Mouse (Mus musculus) hindbrain, embryonic 12.5 days (tissue): ENCODE data around the gene Sema4d. TPM values are rescaled to one million over a fixed set of nuclear protein-coding genes. Genes with fewer than 3 reads are reported as not detected.

ENCODE experiments used
- ATAC-seq: fragments of 200-750 bp; cut with Nextera tagmentation; 2 replicates; pipeline ENCODE4 v1.8.0; 2017; ENCODE audit warnings: moderate TSS enrichment; ENCODE audit not compliant: low FRiP score
- H3K27ac ChIP-seq: fragments of 300-500 bp; sonication (generic); 2 replicates; pipeline ENCODE4 v1.5.1; 2016; ENCODE audit warnings: mild to moderate bottlenecking
- H3K27me3 ChIP-seq: fragments of 300-500 bp; sonication (generic); 2 replicates; pipeline ENCODE4 v1.6.1; 2016; ENCODE audit warnings: mild to moderate bottlenecking
- H3K36me3 ChIP-seq: fragments of 300-500 bp; sonication (generic); 2 replicates; pipeline ENCODE4 v1.6.1; 2016; ENCODE audit warnings: mild to moderate bottlenecking
- H3K4me1 ChIP-seq: fragments of 300-500 bp; sonication (generic); 2 replicates; pipeline ENCODE4 v1.6.1; 2016
- H3K4me2 ChIP-seq: fragments of 300-500 bp; sonication (generic); replicated peaks from 2 replicates; pipeline ENCODE4 v1.6.1; 2016; ENCODE audit warnings: mild to moderate bottlenecking
- H3K4me3 ChIP-seq: fragments of 300-500 bp; sonication (generic); 2 replicates; pipeline ENCODE4 v1.5.1; 2016; ENCODE audit warnings: mild to moderate bottlenecking
- H3K9ac ChIP-seq: fragments of 300-500 bp; sonication (generic); 2 replicates; pipeline ENCODE4 v1.6.1; 2016; ENCODE audit warnings: mild to moderate bottlenecking, moderate library complexity
- H3K9me3 ChIP-seq: fragments of 300-500 bp; sonication (generic); replicated peaks from 2 replicates; pipeline ENCODE4 v1.6.1; 2016; ENCODE audit warnings: mild to moderate bottlenecking
- WGBS: fragments of 180-500 bp; shearing (Covaris S2); methylation state at CpG from one replicate; pipeline ENCODE4 v1.1.7; 2016; 5-methylcytosine and 5-hydroxymethylcytosine counted together
- microRNA-seq: library from miRNA; unstranded; fragments of <30 nt; microRNA quantifications from one replicate; pipeline ENCODE4, GENCODE M21; 2017
- polyA plus RNA-seq: library from polyadenylated mRNA; unstranded; fragments of >200 nt; fragmentation: Nextera tagmentation; extraction: Ambion mirVana; gene quantifications from 2 replicates; pipeline ENCODE4 v1.2.1, GENCODE M21; 2016

Sema4d gene
- polyA plus RNA-seq, 1 experiment from 2014 or later, result 7.7 TPM

DNA sequence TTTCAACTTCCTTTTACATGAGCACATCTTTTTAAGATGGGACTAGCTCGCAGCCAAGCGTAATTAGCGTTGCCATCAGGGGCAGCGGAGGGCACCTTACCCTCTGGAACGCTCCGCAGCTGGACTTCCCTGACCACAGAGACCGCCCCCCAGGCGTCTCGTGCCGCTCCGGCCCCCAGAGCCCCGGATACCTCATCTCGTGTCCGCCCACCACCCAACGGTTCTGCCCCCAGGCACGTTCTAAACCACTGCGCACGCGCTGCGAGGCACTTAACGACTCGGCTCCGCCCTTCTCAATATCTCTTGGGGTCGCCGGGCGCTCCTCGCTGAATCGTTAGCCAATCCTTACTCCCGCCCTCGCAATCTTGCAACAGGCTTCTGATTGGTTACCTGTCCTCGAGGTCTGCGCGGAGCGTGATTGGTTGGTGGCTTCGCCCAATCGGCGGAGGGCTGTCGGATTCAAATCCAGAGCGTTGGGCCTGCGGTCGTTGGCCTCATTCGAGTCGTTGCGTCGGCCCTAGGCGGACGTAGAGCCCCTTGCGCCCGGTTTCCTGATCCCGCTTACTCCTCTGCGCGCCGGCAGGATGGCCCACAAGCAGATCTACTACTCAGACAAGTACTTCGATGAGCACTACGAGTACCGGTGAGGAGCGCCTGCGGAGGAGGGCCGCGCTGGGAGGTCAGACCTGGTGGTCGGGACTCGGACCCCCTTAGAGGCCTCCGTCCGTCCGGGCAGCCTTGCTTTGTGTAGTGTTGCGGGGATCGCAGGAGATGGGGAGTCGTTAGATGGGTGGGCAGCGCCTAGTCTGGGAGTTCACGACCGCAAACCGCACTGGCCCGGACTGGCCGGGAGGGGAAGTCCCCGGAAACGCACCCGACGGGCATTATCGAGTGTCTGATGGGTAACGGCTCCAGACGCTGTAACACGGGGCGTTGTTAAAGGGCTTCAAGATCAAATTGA is 148.4 kb downstream of the Sema4d start, which contains the start of gene Cks2:
Cks2 (plus strand) TSS at position 404 of the 961 bp plus-strand sequence.
- Histone ChIP-seq H3K27me3 (no peaks in the 10 kb centered on the region), H3K4me2 (peak within 1 kb of the TSS; percentile 85), H3K9ac (peak within 1 kb of the TSS; percentile 77), H3K36me3 (no peaks in the 10 kb centered on the region), H3K4me3 (peak within 1 kb of the TSS; percentile 81), H3K27ac (peak within 1 kb of the TSS; percentile 57), H3K4me1 (peaks cover 9% of the 10 kb centered on the region), H3K9me3 (no peaks in the 10 kb centered on the region)
- ATAC-seq, result peak; percentile 99
- WGBS, result under 1% methylated on average over 83 of the region's 83 CpGs

DNA sequence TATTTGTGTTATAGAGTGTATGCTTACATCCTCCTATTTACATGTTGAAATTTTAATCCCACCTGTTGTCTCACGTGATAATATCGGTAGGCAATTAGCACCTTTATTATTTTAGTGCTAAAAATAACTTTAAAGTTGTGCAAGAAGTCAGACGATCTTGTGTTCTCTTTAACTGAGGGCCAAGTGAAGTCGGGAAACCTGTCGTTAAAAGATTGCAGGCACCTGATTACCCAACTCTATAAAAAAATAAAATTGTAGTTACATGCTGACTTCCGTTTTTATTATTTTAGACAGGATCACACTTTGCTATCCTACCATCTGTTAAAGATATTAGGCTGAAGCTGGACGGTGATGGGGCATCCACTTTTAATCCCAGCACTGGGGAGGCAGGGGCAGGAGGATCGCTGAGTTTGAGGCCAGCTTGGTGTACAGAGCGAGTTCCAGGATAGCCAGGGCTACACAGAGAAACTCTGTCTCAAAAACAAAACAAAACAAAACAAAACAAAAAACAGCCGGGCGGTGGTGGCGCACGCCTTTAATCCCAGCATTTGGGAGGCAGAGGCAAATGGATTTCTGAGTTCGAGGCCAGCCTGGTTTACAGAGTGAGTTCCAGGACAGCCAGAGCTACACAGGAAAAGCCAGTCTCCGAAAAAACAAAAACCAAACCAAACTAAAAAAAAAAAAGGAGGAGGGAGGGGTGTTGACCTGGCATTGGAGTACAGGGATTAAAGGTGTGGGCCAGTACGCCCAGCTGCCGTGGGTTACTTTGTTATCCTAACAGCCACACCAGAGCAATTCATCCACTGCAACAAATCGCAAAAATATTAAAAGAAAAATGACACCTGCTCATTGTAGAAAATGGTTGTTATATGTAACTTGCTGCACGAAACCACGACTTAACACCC is 149.4 kb downstream of the Sema4d start:
- H3K4me2 ChIP-seq, result peak overlapping the region; percentile 85
- no peaks in the 10 kb centered on the region for H3K9me3 ChIP-seq
- H3K27ac ChIP-seq, result peak overlapping the region; percentile 52; the same call in 1 of the 2 replicates
- peak overlapping the region; percentile 81 for H3K4me3 ChIP-seq
- H3K36me3 ChIP-seq, result no peaks in the 10 kb centered on the region
- peak; percentile 32 for ATAC-seq
- peak overlapping the region; percentile 64 for H3K9ac ChIP-seq
- no peaks in the 10 kb centered on the region for H3K27me3 ChIP-seq
- peaks cover 9% of the 10 kb centered on the region for H3K4me1 ChIP-seq
- 49% methylated on average over 20 of the region's 20 CpGs for WGBS

DNA sequence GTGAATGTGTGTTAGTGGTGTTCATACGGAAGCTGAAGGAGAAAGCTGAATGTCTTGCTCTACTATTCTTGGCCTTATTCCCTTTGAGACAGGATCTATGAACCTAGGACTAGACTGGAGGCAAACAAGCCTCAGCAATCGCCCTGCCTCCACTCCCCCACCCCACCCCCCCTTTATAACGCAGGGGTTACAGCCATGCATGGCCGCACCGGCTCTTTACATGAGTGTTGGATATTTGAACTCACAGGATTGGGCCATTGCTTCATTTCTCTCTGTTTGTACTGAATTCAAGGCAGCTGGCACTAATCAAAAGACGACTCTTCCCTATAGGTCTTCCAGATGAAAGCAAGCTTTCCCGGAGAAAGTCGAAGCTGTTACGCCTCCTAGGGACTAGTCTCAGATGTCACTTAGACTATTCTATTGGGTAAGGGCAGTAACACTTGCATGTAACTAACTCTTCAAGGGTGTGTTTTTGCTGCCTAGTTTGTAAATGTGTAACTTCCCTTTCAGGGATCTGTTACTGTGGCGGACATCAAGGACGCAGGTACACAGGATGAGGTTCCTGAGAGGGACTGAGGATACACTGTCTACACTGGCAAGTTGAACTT is 151.3 kb downstream of the Sema4d start:
- WGBS, result 31% methylated on average over 11 of the region's 11 CpGs
- ATAC-seq, result no peak
- H3K9me3 ChIP-seq, result no peaks in the 10 kb centered on the region
- no peak overlapping the region for H3K4me2 ChIP-seq
- no peak overlapping the region for H3K9ac ChIP-seq
- no peaks in the 10 kb centered on the region for H3K27me3 ChIP-seq
- H3K4me3 ChIP-seq, result no peak overlapping the region
- H3K36me3 ChIP-seq, result no peaks in the 10 kb centered on the region
- no peak overlapping the region for H3K27ac ChIP-seq
- peaks cover 8% of the 10 kb centered on the region for H3K4me1 ChIP-seq

DNA sequence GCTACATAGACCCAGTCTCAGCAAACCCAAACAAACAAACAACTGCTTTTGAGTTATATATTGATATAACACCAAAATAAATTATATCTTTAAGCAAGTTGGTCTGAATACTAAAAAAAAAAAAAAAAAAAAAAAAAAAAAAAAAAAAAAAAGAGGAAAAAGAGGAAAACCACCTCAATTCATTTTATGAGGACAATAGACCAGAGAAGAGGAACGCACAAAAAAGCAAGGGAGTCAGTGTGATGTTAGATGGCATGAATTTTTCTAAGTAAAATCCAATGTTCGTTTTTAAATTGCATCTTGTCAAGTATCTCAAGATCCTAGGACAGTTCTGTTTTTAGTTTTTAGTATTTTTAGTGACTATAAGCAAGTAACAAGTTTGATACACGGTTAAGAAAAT is 152.1 kb downstream of the Sema4d start:
- H3K4me1 ChIP-seq, result no peaks in the 10 kb centered on the region
- no peak overlapping the region for H3K27ac ChIP-seq
- H3K9ac ChIP-seq, result no peak overlapping the region
- no peaks in the 10 kb centered on the region for H3K9me3 ChIP-seq
- no peaks in the 10 kb centered on the region for H3K27me3 ChIP-seq
- no peak overlapping the region for H3K4me2 ChIP-seq
- H3K36me3 ChIP-seq, result no peaks in the 10 kb centered on the region
- 94% methylated on average over 3 of the region's 3 CpGs for WGBS
- no peak for ATAC-seq
- H3K4me3 ChIP-seq, result no peak overlapping the region

DNA sequence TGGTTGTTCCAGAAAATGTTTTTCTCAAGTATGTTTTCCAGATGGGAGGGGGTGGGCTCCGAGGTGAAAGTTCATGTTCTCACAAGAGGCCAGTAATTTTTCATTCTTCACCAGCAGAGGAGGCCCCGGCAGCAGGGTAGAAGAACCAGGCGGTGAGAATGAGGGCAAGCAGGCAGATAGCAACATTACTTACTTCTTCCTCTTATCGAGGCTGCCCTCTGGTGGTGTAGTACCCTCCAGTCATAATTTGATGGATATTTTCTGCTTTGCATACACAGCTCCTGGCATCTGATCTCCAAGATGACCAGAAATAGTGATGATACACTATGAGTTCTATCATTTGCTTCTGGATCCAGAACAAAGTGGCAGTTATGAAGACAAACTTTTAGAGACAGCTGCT is 154.6 kb downstream of the Sema4d start:
- 88% methylated on average over 4 of the region's 4 CpGs for WGBS
- Histone ChIP-seq H3K27me3 (no peaks in the 10 kb centered on the region), H3K27ac (no peak overlapping the region), H3K4me3 (no peak overlapping the region), H3K4me2 (no peak overlapping the region), H3K9me3 (no peaks in the 10 kb centered on the region), H3K36me3 (no peaks in the 10 kb centered on the region), H3K9ac (no peak overlapping the region), H3K4me1 (no peaks in the 10 kb centered on the region)
- ATAC-seq, result no peak

Small RNA genes lying within 50 kb of the gene (microRNA-seq; reads per million reads assigned to microRNA genes)
- gene Gm23566, result not detected

Other genes with a start within 250 kb of the Sema4d start
- 5.1 and 7.0 TPM in 2 replicates for gene Shc3, start 224.3 kb downstream of the Sema4d start, polyA plus RNA-seq
- gene Cks2, start 148.5 kb downstream of the Sema4d start, polyA plus RNA-seq, result 161 and 183 TPM in 2 replicates
- 28.9 and 34.4 TPM in 2 replicates for gene Secisbp2, start 142.1 kb downstream of the Sema4d start, polyA plus RNA-seq
- 163 and 181 TPM in 2 replicates for gene Gadd45g, start 52.9 kb upstream of the Sema4d start, polyA plus RNA-seq